Mouse (Mus musculus): ENCODE results near the gene Ccdc33. TPM values are rescaled to one million over a fixed set of nuclear protein-coding genes. Genes with fewer than 3 reads are reported as not detected.

Ccdc33 gene
- total RNA-seq, 2 experiments from 2014 or later, result 0.86 to 1.3 TPM

DNA sequence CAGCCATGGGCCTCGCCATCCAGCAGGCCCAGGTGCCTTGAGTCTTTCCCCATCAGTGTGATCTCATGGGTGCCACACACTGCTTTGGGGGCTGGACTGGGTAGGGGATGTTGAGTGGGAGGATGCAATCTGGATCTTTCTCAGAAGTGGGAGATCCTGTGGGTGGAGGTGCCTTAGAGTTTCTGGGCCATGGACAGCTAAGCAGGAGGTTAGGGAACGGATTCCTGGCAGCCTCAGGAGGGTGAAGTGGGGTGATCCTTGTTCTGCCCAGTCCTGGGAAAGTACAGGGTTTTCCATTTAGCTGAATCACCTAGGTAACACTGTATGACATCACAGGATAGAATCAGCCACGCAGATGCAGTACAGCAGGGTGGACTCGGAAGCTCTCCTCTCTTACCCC is 16.6 kb downstream of the Ccdc33 start:
- Histone ChIP-seq H3K27ac (peak overlapping the region; percentile 59), H3K4me3 (no peak overlapping the region)
- intact Hi-C loops (cut with DNase I), result no loop called here
- TF ChIP-seq CTCF (IDR thresholded peaks at IDR 0.05), result no peak
- peak in 1 of 2 experiments; percentile 58 for DNase-seq (ENCODE audit: extremely low spot score in 1 of 2, low spot score in 2 of 2)

DNA sequence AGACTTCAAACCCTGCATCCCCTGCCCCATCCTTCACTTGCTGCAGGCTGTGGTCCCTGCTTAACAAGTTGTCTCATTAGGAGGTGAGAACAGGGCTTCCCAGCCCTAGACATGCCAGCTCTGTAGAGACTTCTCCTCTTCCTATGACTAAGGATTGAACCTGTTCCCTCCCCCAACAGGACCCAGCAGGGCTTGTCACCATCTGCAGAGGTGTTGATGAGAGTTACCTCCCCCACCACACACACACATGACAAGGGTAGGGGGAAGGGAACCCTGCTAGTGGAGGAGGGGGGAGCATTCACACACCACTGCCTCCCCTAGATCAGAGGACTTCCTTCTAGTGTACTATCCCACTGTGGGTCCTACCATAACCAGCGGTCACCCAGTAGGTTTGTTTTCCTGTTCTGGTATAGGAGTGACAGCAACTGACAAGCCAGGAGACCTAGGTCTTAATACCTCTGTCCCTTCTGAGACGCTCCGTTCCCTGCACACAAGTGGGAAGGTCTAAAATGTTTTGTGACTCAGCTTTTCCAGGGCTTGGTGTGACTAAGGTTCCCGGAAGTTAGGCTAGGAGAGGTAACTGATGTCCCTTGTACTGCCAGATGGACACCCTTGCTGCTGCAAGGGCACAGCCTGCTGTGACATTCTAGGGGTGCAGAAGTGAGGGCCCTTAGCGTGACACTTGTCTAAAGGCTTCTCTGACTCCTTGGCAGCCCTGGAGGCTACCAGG is 18.6 kb downstream of the Ccdc33 start:
- intact Hi-C loops (cut with DNase I), result no loop called here
- Histone ChIP-seq H3K27ac (no peak overlapping the region), H3K4me3 (no peak overlapping the region)
- no peak for DNase-seq (ENCODE audit: extremely low spot score in 1 of 2, low spot score in 2 of 2)
- TF ChIP-seq CTCF (IDR thresholded peaks at IDR 0.05), result no peak

DNA sequence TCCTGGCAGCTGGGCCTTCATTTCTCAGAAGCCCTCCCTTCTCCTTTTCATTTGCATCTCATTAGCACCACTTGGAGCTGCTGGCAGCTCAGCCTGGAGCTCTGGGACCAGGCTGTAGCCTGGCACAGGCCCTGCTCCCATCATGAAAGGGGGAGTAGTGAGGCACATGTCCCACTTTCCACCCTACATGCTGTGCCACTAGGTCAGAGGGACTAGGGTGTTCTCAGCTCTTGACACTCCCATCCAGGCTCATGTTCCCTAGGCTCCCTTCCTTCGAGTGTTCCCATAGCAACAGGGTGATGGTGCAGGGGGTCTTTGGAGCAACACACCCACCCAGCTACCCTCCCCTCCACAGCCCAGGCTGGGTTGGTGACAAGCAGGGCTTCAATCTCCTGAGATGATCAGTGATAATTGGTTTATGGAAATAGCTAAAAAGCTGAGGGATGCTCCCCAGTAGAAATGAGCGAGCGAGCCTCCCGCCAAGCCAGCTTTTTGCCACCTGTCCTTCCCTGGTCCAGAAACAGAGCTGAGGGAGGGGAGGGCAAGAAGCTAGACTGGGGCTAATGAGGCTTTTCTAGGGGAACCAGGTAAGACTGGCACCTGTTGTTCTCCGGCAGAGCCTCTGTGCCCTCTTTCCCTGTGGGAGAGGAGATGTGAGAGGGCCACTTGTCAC is 21.9 kb downstream of the Ccdc33 start:
- intact Hi-C loops (cut with DNase I), result no loop called here
- no peak overlapping the region; the same call in 1 of the 2 replicates for H3K27ac ChIP-seq
- TF ChIP-seq CTCF (IDR thresholded peaks at IDR 0.05), result no peak
- peak in 1 of 2 experiments; percentile 35 for DNase-seq (ENCODE audit: extremely low spot score in 1 of 2, low spot score in 2 of 2)
- no peak overlapping the region for H3K4me3 ChIP-seq

DNA sequence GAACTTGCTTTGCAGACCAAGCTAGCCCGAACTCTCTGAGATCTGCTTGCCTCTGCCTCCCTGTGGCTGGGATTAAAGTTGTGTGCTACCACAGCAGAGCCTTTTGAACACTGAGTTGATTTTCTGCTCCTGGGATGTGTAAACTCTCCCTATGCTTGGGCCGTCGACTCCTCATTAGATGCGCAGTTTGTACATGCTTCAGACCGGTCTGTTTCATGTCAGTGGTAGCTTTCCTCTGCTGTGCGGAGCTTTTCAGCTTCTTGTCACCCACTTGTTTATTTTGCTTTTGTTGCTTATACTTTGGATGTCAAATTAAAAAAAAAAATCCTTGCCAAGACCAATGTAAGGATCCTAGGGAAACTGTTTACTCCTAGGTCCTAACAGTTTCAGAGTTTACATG is 22.6 kb downstream of the Ccdc33 start:
- TF ChIP-seq CTCF (IDR thresholded peaks at IDR 0.05), result no peak
- Histone ChIP-seq H3K27ac (no peak overlapping the region), H3K4me3 (no peak overlapping the region)
- intact Hi-C loops (cut with DNase I), result no loop called here
- no peak for DNase-seq (ENCODE audit: extremely low spot score in 1 of 2, low spot score in 2 of 2)

DNA sequence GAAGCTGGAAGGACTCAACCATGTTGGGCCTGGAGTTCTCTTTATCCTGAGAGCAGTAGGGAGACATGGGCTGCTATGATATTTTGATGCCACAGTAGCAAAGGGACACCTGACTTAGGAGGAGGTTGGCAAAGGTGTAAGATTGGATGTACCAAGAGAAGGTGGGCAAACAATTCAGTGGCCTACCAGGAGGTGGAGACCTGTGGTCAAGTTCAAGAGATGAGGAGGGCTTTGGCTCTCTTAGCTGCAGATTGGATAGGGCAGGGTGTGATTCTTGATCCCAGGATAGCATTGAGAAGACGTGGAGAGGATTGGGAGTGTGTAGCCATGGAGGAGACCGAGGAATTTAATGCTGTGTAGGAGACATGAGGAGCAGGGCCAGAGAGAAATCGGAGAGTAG is 24.8 kb downstream of the Ccdc33 start:
- H3K27ac ChIP-seq, result no peak overlapping the region
- DNase-seq (ENCODE audit: extremely low spot score in 1 of 2, low spot score in 2 of 2), result no peak
- intact Hi-C loops (cut with DNase I), result no loop called here
- no peak; the same call in 1 of the 2 replicates for TF ChIP-seq CTCF (IDR thresholded peaks at IDR 0.05)
- H3K4me3 ChIP-seq, result no peak overlapping the region

DNA sequence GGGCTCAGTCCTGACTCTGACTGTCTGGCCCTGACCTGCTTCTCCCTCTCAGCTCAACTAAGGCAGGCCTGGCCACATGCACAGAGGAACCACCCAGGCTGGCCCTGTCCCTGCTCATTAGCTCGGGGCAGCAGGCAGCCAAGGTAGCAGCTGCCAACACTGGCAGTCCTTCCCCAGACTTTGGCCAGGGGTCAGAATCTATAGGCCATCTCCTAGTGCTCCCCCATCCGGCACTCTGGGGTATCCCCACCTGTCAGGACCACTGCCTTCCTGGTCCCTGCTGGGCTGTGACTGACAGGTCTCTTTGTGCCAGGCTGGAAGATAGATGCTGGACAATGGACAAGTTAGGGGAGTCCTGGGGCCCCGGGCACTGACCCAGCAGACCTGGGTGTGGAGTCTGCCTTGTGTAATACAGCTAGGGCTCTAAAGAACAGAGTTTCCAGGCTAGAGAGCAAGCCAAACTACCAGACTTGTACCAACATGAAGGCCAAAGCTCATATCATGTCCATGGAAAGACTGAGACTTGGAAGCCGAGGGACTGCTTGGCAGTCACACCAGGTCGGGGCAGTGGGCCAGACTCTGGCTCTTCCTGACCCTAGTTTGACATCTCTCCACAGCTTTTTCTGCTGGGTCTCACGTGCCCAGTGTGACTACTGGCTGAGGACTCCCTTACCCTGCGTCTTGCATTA is 25.9 kb downstream of the Ccdc33 start:
- intact Hi-C loops (cut with DNase I), result no loop called here

DNA sequence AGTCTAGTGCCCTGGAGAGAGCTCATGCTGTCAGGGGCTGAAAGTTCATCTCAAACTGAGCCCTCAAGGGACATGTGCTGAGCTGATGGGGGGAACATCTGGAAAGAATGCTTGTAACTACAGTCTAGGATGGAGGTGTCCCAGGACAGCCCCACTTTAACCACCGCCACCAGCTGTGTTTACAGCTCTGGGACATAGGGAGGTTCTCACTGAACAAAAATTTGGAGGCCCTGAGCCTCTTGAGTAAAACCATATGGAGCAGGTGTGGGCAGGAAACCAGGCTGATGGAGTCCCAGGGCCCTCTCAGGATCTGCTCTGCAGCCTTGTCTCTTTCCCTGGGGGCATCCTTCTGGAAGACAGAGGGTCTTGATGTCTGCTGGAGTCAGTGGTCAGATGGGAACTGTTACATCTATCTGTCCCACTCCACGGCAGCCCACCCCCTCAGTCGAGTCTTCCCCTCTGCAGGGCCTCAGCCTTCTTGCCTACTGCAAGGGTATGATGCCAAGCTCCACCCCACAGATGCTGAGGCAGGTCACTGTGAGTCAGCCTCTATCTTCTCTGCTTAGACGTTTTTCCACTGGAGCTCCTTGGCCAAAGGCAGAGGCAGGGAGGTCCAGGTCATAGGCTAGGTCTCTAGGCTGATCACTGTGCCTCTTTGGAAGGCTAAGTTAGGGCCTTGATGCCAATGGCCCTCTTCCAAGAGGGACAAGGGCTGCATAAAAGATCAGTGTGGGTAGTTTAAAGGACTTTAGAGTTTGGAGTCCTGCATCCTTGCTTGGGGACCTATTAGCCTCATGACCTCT is 26.8 kb downstream of the Ccdc33 start:
- Histone ChIP-seq H3K4me3 (no peak overlapping the region), H3K27ac (no peak overlapping the region)
- DNase-seq (ENCODE audit: extremely low spot score in 1 of 2, low spot score in 2 of 2), result no peak
- TF ChIP-seq CTCF (IDR thresholded peaks at IDR 0.05), result no peak
- intact Hi-C loops (cut with DNase I), result no loop called here

More for the DNA sequence above, 25.9 kb downstream of the Ccdc33 start:
- peak in 1 of 2 experiments; percentile 28 for DNase-seq (ENCODE audit: extremely low spot score in 1 of 2, low spot score in 2 of 2)
- no peak overlapping the region for H3K27ac ChIP-seq
- no peak overlapping the region for H3K4me3 ChIP-seq
- TF ChIP-seq CTCF (IDR thresholded peaks at IDR 0.05), result no peak; the same call in 1 of the 2 replicates

DNA sequence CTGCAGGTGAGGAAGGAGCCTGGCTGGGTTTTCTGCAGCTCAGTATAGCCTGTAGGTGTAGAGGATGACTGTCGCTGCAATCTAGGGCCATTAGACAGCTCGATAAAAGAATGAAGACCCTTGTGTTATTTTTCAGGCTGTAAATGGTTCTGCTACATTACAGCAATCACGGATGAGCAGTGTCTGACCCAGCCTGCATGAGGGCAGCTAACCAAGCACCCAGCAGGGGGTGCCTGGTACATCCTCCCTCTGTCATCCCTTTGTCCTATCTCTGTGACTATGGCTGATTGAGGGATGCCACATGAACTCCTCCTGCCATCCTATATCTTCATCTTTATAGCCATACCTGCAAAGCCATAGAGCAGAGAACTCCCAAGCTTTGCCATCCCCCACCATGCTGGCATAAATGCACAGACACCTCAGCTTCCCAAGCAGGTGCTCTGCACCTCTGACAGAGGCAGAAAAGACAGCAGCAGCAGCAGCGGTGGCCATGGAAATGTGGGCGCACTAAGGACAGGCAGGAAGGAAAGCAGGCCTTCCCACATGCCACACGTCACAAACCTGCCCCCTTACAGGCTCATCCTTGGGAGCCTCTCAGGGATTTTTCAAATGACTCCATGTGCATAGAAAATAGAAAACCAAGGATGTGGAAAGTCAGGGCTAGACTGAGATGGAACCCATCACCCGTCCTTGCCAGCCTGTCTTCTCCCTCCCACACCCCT is 31.2 kb downstream of the Ccdc33 start:
- peak; percentile 22; the same call in 1 of the 2 replicates for TF ChIP-seq CTCF (IDR thresholded peaks at IDR 0.05)
- peak; percentile 54 to 59 for DNase-seq (ENCODE audit: extremely low spot score in 1 of 2, low spot score in 2 of 2)
- intact Hi-C loops (cut with DNase I), result no loop called here
- Histone ChIP-seq H3K4me3 (no peak overlapping the region), H3K27ac (peak overlapping the region; percentile 69)

DNA sequence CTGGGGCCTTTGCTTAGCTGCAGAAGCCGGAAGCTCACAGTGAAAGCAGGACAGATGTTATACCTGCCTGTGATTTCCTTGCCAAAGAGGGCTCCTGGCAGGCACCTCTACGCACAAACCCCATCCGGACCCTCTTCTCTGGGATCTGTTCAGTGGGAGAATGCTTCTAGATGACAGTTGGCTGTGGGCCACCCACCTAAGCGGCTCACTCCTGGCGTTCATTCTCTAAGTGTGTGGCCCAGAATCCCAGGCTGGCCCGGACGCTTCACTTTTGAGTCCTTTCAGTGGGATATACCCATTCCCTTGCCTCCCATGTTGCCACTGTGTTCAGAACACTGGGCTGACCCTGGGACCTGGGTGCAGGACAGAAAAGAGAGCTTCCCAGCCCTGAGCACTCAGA is 31.8 kb downstream of the Ccdc33 start:
- intact Hi-C loops (cut with DNase I), result no loop called here
- no peak overlapping the region for H3K4me3 ChIP-seq
- H3K27ac ChIP-seq, result peak overlapping the region; percentile 69
- no peak for TF ChIP-seq CTCF (IDR thresholded peaks at IDR 0.05)
- DNase-seq (ENCODE audit: extremely low spot score in 1 of 2, low spot score in 2 of 2), result no peak

DNA sequence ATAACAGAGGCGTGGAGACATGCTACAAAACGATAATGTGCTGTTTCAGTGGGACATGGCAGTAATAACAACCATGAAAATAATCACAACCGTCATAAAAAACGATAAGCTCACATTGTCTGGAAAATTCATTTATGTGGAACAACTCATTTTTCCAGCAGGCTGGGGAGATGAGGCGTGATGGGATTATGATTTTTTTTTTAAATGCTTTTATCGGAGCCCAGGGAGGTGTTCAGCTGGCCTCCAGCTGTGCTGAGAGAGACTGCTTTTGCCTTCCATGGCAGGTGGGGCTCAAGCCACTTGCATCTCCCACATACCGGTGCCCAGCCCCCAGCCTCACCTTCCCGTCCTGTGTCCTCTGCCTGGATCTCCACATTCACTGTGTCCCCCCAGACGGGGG is 32.4 kb downstream of the Ccdc33 start:
- intact Hi-C loops (cut with DNase I), result no loop called here
- no peak overlapping the region for H3K4me3 ChIP-seq
- no peak overlapping the region for H3K27ac ChIP-seq
- TF ChIP-seq CTCF (IDR thresholded peaks at IDR 0.05), result no peak
- DNase-seq (ENCODE audit: extremely low spot score in 1 of 2, low spot score in 2 of 2), result no peak

DNA sequence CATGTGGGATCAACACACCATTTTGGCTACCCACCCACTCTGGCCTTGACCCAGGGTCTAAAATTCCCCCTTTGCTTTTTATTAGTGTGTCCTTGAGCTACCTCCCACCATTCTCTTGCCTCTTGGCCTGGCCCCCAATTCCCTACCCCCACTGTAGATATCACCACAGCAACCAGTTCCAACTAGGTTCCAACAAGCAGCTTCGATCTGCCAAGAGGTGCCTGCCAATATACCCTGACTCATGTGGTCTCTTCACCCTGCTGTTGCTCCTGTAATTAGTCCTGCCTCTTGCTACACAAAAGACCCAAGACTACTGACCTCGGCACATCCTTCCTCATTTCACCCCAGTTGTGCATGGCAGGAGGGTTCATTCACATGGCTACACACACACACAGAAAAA is 33.5 kb downstream of the Ccdc33 start:
- peak in 1 of 2 experiments; percentile 21 for DNase-seq (ENCODE audit: extremely low spot score in 1 of 2, low spot score in 2 of 2)
- no peak for TF ChIP-seq CTCF (IDR thresholded peaks at IDR 0.05)
- intact Hi-C loops (cut with DNase I), result no loop called here

More for the DNA sequence above, 33.5 kb downstream of the Ccdc33 start:
- Histone ChIP-seq H3K4me3 (no peak overlapping the region), H3K27ac (no peak overlapping the region)
